Mouse (Mus musculus): ENCODE measurements around the gene Klk11. TPM values are rescaled to one million over a fixed set of nuclear protein-coding genes. Genes with fewer than 3 reads are reported as not detected.

Gene Klk11
- polyA plus RNA-seq, 1 experiment from 2014 or later: not detected

DNA sequence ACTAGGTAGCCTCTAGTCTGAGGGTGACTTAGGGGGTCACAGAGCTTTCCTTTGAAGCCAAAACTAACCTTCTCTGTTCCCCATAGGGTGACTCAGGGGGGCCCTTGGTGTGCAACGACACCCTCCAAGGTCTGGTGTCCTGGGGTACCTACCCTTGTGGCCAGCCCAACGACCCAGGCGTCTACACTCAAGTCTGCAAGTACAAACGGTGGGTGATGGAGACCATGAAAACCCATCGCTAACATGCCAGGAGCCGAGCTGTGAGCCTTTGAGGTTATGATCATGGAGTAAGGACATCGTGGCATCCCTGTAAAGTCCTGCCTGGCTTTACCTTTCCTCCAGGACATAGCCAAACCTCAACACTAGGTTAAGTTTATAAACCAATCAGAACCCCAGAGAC lies 40.8 kb downstream of the Klk11 start:
- ATAC-seq (ENCODE audit: low FRiP score) (no peak), DNase-seq (ENCODE audit: low spot score) (no peak)
- H3K9me3 ChIP-seq (ENCODE audit: control insufficient read depth, low read length): no peaks in the 10 kb centered on the region
- 93% methylated on average over 7 of the region's 7 CpGs for WGBS
- no peaks in the 10 kb centered on the region for H3K4me1 ChIP-seq (replicated peaks; ENCODE audit: control insufficient read depth, insufficient read depth, low read length)
- no peaks in the 10 kb centered on the region for H3K27me3 ChIP-seq (ENCODE audit: control insufficient read depth, insufficient read depth, low read length)
- no peaks in the 10 kb centered on the region for H3K36me3 ChIP-seq (replicated peaks; ENCODE audit: control insufficient read depth, insufficient read depth)
- no peak overlapping the region for H3K9ac ChIP-seq
- H3K4me2 ChIP-seq (replicated peaks): no peak overlapping the region
- H3K27ac ChIP-seq: no peak overlapping the region
- H3K4me3 ChIP-seq (replicated peaks; ENCODE audit: low read length): no peak overlapping the region

DNA sequence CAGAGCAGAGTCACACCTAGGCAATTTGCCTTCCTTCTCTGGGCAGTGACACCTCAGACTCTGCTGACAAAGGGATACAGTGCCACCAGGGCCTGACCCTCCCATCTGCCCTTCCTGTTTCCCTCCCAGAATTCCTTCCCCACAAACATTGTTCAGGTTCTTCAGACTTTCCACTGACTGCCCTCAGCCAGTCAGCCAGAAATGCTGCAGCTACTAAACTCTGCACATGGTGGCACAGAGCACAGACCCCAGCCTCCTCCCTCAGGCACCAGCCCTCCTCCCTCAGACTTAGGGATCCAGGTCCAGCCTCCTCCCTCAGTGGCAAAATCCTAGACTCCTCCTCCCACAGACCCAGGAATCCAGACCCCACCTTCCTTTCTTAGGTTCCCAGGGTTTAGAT lies 42.3 kb downstream of the Klk11 start:
- DNase-seq (ENCODE audit: low spot score) (no peak), ATAC-seq (ENCODE audit: low FRiP score) (no peak)
- H3K9ac ChIP-seq: no peak overlapping the region
- H3K4me2 ChIP-seq (replicated peaks): no peak overlapping the region
- no peaks in the 10 kb centered on the region for H3K27me3 ChIP-seq (ENCODE audit: control insufficient read depth, insufficient read depth, low read length)
- H3K36me3 ChIP-seq (replicated peaks; ENCODE audit: control insufficient read depth, insufficient read depth): no peaks in the 10 kb centered on the region
- H3K9me3 ChIP-seq (ENCODE audit: control insufficient read depth, low read length): no peaks in the 10 kb centered on the region
- H3K4me3 ChIP-seq (replicated peaks; ENCODE audit: low read length): no peak overlapping the region
- no peak overlapping the region for H3K27ac ChIP-seq
- H3K4me1 ChIP-seq (replicated peaks; ENCODE audit: control insufficient read depth, insufficient read depth, low read length): no peaks in the 10 kb centered on the region

DNA sequence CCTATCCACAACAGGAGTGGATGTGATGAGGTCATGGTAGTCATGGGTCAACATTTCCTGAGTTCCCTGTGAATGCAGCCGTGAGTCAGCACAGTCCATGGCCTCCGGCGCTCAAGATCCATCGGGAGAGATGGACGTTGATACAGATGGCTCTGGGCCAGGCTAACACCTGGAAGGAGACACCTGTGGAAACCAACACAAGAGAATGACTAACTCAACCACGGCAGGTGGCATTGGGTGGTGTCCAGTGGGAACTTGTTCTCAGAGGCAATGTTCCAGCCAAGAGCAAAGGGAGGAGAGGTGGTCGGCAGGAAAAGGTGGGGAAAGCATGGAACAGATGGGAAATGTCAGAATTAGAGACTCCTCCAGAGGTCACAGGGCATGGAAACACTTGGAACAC lies 47.2 kb downstream of the Klk11 start:
- ATAC-seq (ENCODE audit: low FRiP score): no peak
- no peak for DNase-seq (ENCODE audit: low spot score)
- Histone ChIP-seq H3K27ac (no peak overlapping the region), H3K9me3 (ENCODE audit: control insufficient read depth, low read length) (no peaks in the 10 kb centered on the region), H3K36me3 (replicated peaks; ENCODE audit: control insufficient read depth, insufficient read depth) (no peaks in the 10 kb centered on the region), H3K4me1 (replicated peaks; ENCODE audit: control insufficient read depth, insufficient read depth, low read length) (no peaks in the 10 kb centered on the region), H3K4me2 (replicated peaks) (no peak overlapping the region), H3K27me3 (ENCODE audit: control insufficient read depth, insufficient read depth, low read length) (no peaks in the 10 kb centered on the region), H3K4me3 (replicated peaks; ENCODE audit: low read length) (no peak overlapping the region), H3K9ac (no peak overlapping the region)
- WGBS: 95% methylated on average over 7 of the region's 7 CpGs

- H3K9ac ChIP-seq: no peak within 1 kb of the TSS
- no peak within 1 kb of the TSS for H3K27ac ChIP-seq
- DNase-seq (ENCODE audit: low spot score): no peak
- no peaks in the 10 kb centered on the region for H3K4me1 ChIP-seq (replicated peaks; ENCODE audit: control insufficient read depth, insufficient read depth, low read length)
- no peak for ATAC-seq (ENCODE audit: low FRiP score)
- H3K4me2 ChIP-seq (replicated peaks): no peak within 1 kb of the TSS
- no peaks in the 10 kb centered on the region for H3K36me3 ChIP-seq (replicated peaks; ENCODE audit: control insufficient read depth, insufficient read depth)
- H3K9me3 ChIP-seq (ENCODE audit: control insufficient read depth, low read length): no peaks in the 10 kb centered on the region
- no peak within 1 kb of the TSS for H3K4me3 ChIP-seq (replicated peaks; ENCODE audit: low read length)
- 76% methylated on average over 10 of the region's 10 CpGs for WGBS
- H3K27me3 ChIP-seq (ENCODE audit: control insufficient read depth, insufficient read depth, low read length): no peaks in the 10 kb centered on the region
These were observed 49.8 kb downstream of the Klk11 start, which contains the start of gene Klk6 for GRCm38 (mm10) chr7:43824199-43824598. Gene Klk6, plus strand, starts transcription at chr7:43824499.

GRCm38 (mm10) chr7:43826056-43826455 lies 51.7 kb downstream of the Klk11 start:
- Histone ChIP-seq H3K4me3 (replicated peaks; ENCODE audit: low read length) (no peak overlapping the region), H3K4me1 (replicated peaks; ENCODE audit: control insufficient read depth, insufficient read depth, low read length) (no peaks in the 10 kb centered on the region), H3K27ac (no peak overlapping the region), H3K4me2 (replicated peaks) (no peak overlapping the region), H3K27me3 (ENCODE audit: control insufficient read depth, insufficient read depth, low read length) (no peaks in the 10 kb centered on the region), H3K9ac (no peak overlapping the region), H3K9me3 (ENCODE audit: control insufficient read depth, low read length) (no peaks in the 10 kb centered on the region), H3K36me3 (replicated peaks; ENCODE audit: control insufficient read depth, insufficient read depth) (no peaks in the 10 kb centered on the region)
- WGBS: 90% methylated on average over 5 of the region's 5 CpGs
- no peak for DNase-seq (ENCODE audit: low spot score)
- no peak for ATAC-seq (ENCODE audit: low FRiP score)

GRCm38 (mm10) chr7:43827706-43828105 lies 53.3 kb downstream of the Klk11 start:
- Histone ChIP-seq H3K27me3 (ENCODE audit: control insufficient read depth, insufficient read depth, low read length) (no peaks in the 10 kb centered on the region), H3K9me3 (ENCODE audit: control insufficient read depth, low read length) (no peaks in the 10 kb centered on the region), H3K36me3 (replicated peaks; ENCODE audit: control insufficient read depth, insufficient read depth) (no peaks in the 10 kb centered on the region), H3K4me1 (replicated peaks; ENCODE audit: control insufficient read depth, insufficient read depth, low read length) (no peaks in the 10 kb centered on the region), H3K4me3 (replicated peaks; ENCODE audit: low read length) (no peak overlapping the region), H3K9ac (no peak overlapping the region), H3K4me2 (replicated peaks) (no peak overlapping the region), H3K27ac (no peak overlapping the region)
- DNase-seq (ENCODE audit: low spot score): no peak
- ATAC-seq (ENCODE audit: low FRiP score): no peak
- WGBS: 83% methylated on average over 4 of the region's 4 CpGs

Other genes starting within 250 kb of the Klk11 start
- gene Cd33, start 230.2 kb upstream of the Klk11 start, polyA plus RNA-seq (2014; fragmentation: Nextera tagmentation; extraction: Ambion mirVana): 1.1 TPM in 2 replicates
- 8.0 and 8.5 TPM in 2 replicates for gene Zfp658, start 212.3 kb upstream of the Klk11 start, polyA plus RNA-seq (2014; fragmentation: Nextera tagmentation; extraction: Ambion mirVana)
- 17.4 and 18.3 TPM in 2 replicates for gene Zfp719, start 195.0 kb upstream of the Klk11 start, polyA plus RNA-seq (2014; fragmentation: Nextera tagmentation; extraction: Ambion mirVana)
- 0.57 and 1.0 TPM in 2 replicates for gene Zfp819, start 167.4 kb upstream of the Klk11 start, polyA plus RNA-seq (2014; fragmentation: Nextera tagmentation; extraction: Ambion mirVana)
- gene Ceacam18, start 139.9 kb upstream of the Klk11 start, polyA plus RNA-seq (2014; fragmentation: Nextera tagmentation; extraction: Ambion mirVana): not detected in 2 replicates
- gene Siglece, start 114.4 kb upstream of the Klk11 start, polyA plus RNA-seq (2014; fragmentation: Nextera tagmentation; extraction: Ambion mirVana): 0.14 and 0.40 TPM in 2 replicates
- 14.6 and 15.1 TPM in 2 replicates for gene Ctu1, start 102.6 kb upstream of the Klk11 start, polyA plus RNA-seq (2014; fragmentation: Nextera tagmentation; extraction: Ambion mirVana)
- not detected in 2 replicates for gene Klk14, start 84.2 kb upstream of the Klk11 start, polyA plus RNA-seq (2014; fragmentation: Nextera tagmentation; extraction: Ambion mirVana)
- gene Klk13, start 62.0 kb upstream of the Klk11 start, polyA plus RNA-seq (2014; fragmentation: Nextera tagmentation; extraction: Ambion mirVana): not detected in 2 replicates
- gene Klk12, start 5.7 kb upstream of the Klk11 start, polyA plus RNA-seq (2014; fragmentation: Nextera tagmentation; extraction: Ambion mirVana): not detected in 2 replicates
- not detected in 2 replicates for gene Klk10, start 6.4 kb downstream of the Klk11 start, polyA plus RNA-seq (2014; fragmentation: Nextera tagmentation; extraction: Ambion mirVana)
- not detected in 2 replicates for gene Klk9, start 17.3 kb downstream of the Klk11 start, polyA plus RNA-seq (2014; fragmentation: Nextera tagmentation; extraction: Ambion mirVana)
- gene Klk8, start 23.0 kb downstream of the Klk11 start, polyA plus RNA-seq (2014; fragmentation: Nextera tagmentation; extraction: Ambion mirVana): 12.1 and 12.5 TPM in 2 replicates
- not detected in 2 replicates for gene Klk7, start 36.7 kb downstream of the Klk11 start, polyA plus RNA-seq (2014; fragmentation: Nextera tagmentation; extraction: Ambion mirVana)
- not detected in 2 replicates for gene Klk6, start 49.9 kb downstream of the Klk11 start, polyA plus RNA-seq (2014; fragmentation: Nextera tagmentation; extraction: Ambion mirVana)
- not detected in 2 replicates for gene Klk5, start 67.4 kb downstream of the Klk11 start, polyA plus RNA-seq (2014; fragmentation: Nextera tagmentation; extraction: Ambion mirVana)
- 3.0 and 4.5 TPM in 2 replicates for gene Klk4, start 106.6 kb downstream of the Klk11 start, polyA plus RNA-seq (2014; fragmentation: Nextera tagmentation; extraction: Ambion mirVana)
- not detected in 2 replicates for gene Klk15, start 159.1 kb downstream of the Klk11 start, polyA plus RNA-seq (2014; fragmentation: Nextera tagmentation; extraction: Ambion mirVana)
- gene Klk1b8, start 176.1 kb downstream of the Klk11 start, polyA plus RNA-seq (2014; fragmentation: Nextera tagmentation; extraction: Ambion mirVana): not detected in 2 replicates
- not detected in 2 replicates for gene Klk1b1, start 192.1 kb downstream of the Klk11 start, polyA plus RNA-seq (2014; fragmentation: Nextera tagmentation; extraction: Ambion mirVana)
- gene Klk1b9, start 201.5 kb downstream of the Klk11 start, polyA plus RNA-seq (2014; fragmentation: Nextera tagmentation; extraction: Ambion mirVana): not detected in 2 replicates
- not detected in 2 replicates for gene Klk1b11, start 221.3 kb downstream of the Klk11 start, polyA plus RNA-seq (2014; fragmentation: Nextera tagmentation; extraction: Ambion mirVana)
- gene Klk1b26, start 237.6 kb downstream of the Klk11 start, polyA plus RNA-seq (2014; fragmentation: Nextera tagmentation; extraction: Ambion mirVana): not detected in 2 replicates

All from hindbrain, embryonic 14.5 days (tissue).